In genomic region chr2:148603951-148604350, GRCm38 (mm10) we compare ENCODE assay signal across 15 mouse cellular contexts.
DNase-seq lines count a peak whose midpoint lies in the region; ATAC-seq and TF ChIP-seq lines count a peak whose summit lies in the region.
"Had no signal": no experiment of that assay in that cellular context is flagged by ENCODE, and none has a peak within 500 bp of the region (broad histone marks: within the 10 kb centered on the region; RNA-seq: fewer than 3 reads in every experiment).

No protein-coding gene starts in this region.

- no peak overlapping the region for H3K4me3 ChIP-seq in heart, embryonic 15.5 days
- H3K4me3 ChIP-seq: embryonic facial prominence, embryonic 12.5 days; lung, embryonic 15.5 days; stomach, embryonic 15.5 days had no signal

- intact Hi-C loops in heart, postnatal 25 days (cut with DNase I) = loop anchor here (5.0 kb wide), 1 partner anchor 53 kb away; no protein-coding TSS in a partner anchor

- peak; percentile 35 for DNase-seq in heart, adult 8-10 months (ENCODE audit: low spot score)
- no peak for DNase-seq in heart, postnatal 25 days (ENCODE audit: low spot score)
- DNase-seq in 3T3-L1 (ENCODE audit: low read depth, low spot score) = peak; percentile 53
- no peak for DNase-seq in Patski (ENCODE audit: low read depth, low spot score)
- no peak for DNase-seq in layer of hippocampus, adult 11-12 months (ENCODE audit: low spot score)
- DNase-seq in cerebellum, postnatal 10 days = no peak
- no peak for DNase-seq in adrenal gland, adult 8-10 months
- DNase-seq: adrenal gland, postnatal 36 days; layer of hippocampus, adult 9-11 months; liver had no signal

- H3K36me3 ChIP-seq in heart, embryonic 15.5 days = no peaks in the 10 kb centered on the region
- H3K36me3 ChIP-seq: embryonic facial prominence, embryonic 12.5 days; lung, embryonic 15.5 days; stomach, embryonic 15.5 days had no signal

- TF ChIP-seq CTCF in Patski (IDR thresholded peaks at IDR 0.05) = peak; percentile 38

- POLR2A ChIA-PET in Patski (lab: Charles Lee) = no interaction called here

- H3K9ac ChIP-seq in heart, embryonic 15.5 days = no peak overlapping the region
- H3K9ac ChIP-seq: embryonic facial prominence, embryonic 12.5 days; lung, embryonic 15.5 days; stomach, embryonic 15.5 days had no signal

- H3K4me1 ChIP-seq in heart, embryonic 15.5 days (replicated peaks) = no peaks in the 10 kb centered on the region
- H3K4me1 ChIP-seq: embryonic facial prominence, embryonic 12.5 days; lung, embryonic 15.5 days; stomach, embryonic 15.5 days had no signal

- H3K4me2 ChIP-seq in heart, embryonic 15.5 days = no peak overlapping the region
- H3K4me2 ChIP-seq: embryonic facial prominence, embryonic 12.5 days; lung, embryonic 15.5 days; midbrain, embryonic 11.5 days; stomach, embryonic 15.5 days had no signal

- 32% methylated on average over 2 of the region's 2 CpGs for WGBS in heart, embryonic 15.5 days

- no peaks in the 10 kb centered on the region for H3K9me3 ChIP-seq in heart, embryonic 15.5 days (replicated peaks)
- H3K9me3 ChIP-seq: embryonic facial prominence, embryonic 12.5 days; lung, embryonic 15.5 days; stomach, embryonic 15.5 days had no signal

- peak; percentile 92 for ATAC-seq in Patski
- ATAC-seq in heart, embryonic 15.5 days (replicated peaks; ENCODE audit: insufficient number of reproducible peaks, insufficient read depth, low FRiP score, low read depth) = peak; percentile 65; the same call in 1 of the 2 replicates

- CTCF ChIA-PET in Patski (lab: Charles Lee) = interaction anchor here (1.0 to 1.9 kb wide), 4 partner anchors 12 to 51 kb away, joined by 3 to 6 read pairs (median 4); no protein-coding TSS in a partner anchor

- H3K27me3 ChIP-seq in Patski = no peaks in the 10 kb centered on the region
- H3K27me3 ChIP-seq in heart, embryonic 15.5 days = no peaks in the 10 kb centered on the region
- H3K27me3 ChIP-seq: embryonic facial prominence, embryonic 12.5 days; lung, embryonic 15.5 days; stomach, embryonic 15.5 days had no signal

- H3K27ac ChIP-seq in heart, embryonic 15.5 days = peak overlapping the region; percentile 51
- H3K27ac ChIP-seq: embryonic facial prominence, embryonic 12.5 days; lung, embryonic 15.5 days; stomach, embryonic 15.5 days had no signal

- in situ Hi-C loops in Patski (cut with MboI; ENCODE audit: low pct_unique_long_range_greater_than_20kb) = no loop called here

Comparison
In these comparisons a context has a peak if more than half of its experiments do, and no peak if none do; other contexts are left out.
1. DNase-seq: peak in heart, adult 8-10 months (single experiment) and 3T3-L1 (single experiment); none in heart, postnatal 25 days (single experiment), Patski (single experiment), layer of hippocampus, adult 11-12 months (single experiment), cerebellum, postnatal 10 days (0 of 2) and adrenal gland, adult 8-10 months (single experiment).